Mouse (Mus musculus): ENCODE measurements at regions not wholly inside any gene's neighbourhood (a gene's known extent, or its start where the extent isn't known, plus 50 kb on each side); places are given as distances from the start of the nearest gene placed in this dataset.

GRCm38 (mm10) chr13:101371906-101372305 is 396.1 kb downstream of the Pik3r1 start:
- Histone ChIP-seq H3K36me3 (ENCODE audit: control insufficient read depth, insufficient read depth, low read length) (no peaks in the 10 kb centered on the region), H3K4me1 (ENCODE audit: control insufficient read depth, insufficient read depth, low read length) (no peaks in the 10 kb centered on the region), H3K9me3 (ENCODE audit: control insufficient read depth, low read length) (no peaks in the 10 kb centered on the region), H3K4me2 (ENCODE audit: low read depth, low read length) (no peak overlapping the region), H3K4me3 (ENCODE audit: low read depth, low read length) (no peak overlapping the region), H3K27me3 (replicated peaks; ENCODE audit: control insufficient read depth, insufficient read depth, low read length) (no peaks in the 10 kb centered on the region), H3K27ac (replicated peaks; ENCODE audit: low read depth, low read length) (no peak overlapping the region), H3K9ac (ENCODE audit: low read depth, low read length) (no peak overlapping the region)
- ATAC-seq (ENCODE audit: low read depth) (no peak), DNase-seq (ENCODE audit: low spot score) (peak; percentile 40)
- whole genome bisulfite sequencing: 66% methylated on average over 1 of the region's 1 CpGs

- Histone ChIP-seq H3K4me2 (ENCODE audit: low read depth, low read length) (no peak overlapping the region), H3K9ac (ENCODE audit: low read depth, low read length) (no peak overlapping the region), H3K9me3 (ENCODE audit: control insufficient read depth, low read length) (no peaks in the 10 kb centered on the region), H3K4me3 (ENCODE audit: low read depth, low read length) (no peak overlapping the region), H3K36me3 (ENCODE audit: control insufficient read depth, insufficient read depth, low read length) (no peaks in the 10 kb centered on the region), H3K4me1 (ENCODE audit: control insufficient read depth, insufficient read depth, low read length) (no peaks in the 10 kb centered on the region), H3K27ac (replicated peaks; ENCODE audit: low read depth, low read length) (no peak overlapping the region), H3K27me3 (replicated peaks; ENCODE audit: control insufficient read depth, insufficient read depth, low read length) (no peaks in the 10 kb centered on the region)
- ATAC-seq (ENCODE audit: low read depth): no peak
- WGBS: 80% methylated on average over 5 of the region's 5 CpGs
- no peak for DNase-seq (ENCODE audit: low spot score)
Observed at GRCm38 (mm10) chr13:101368170-101368569, 399.8 kb downstream of the Pik3r1 start.

- no peaks in the 10 kb centered on the region for H3K27me3 ChIP-seq (replicated peaks; ENCODE audit: control insufficient read depth, insufficient read depth, low read length)
- WGBS: 96% methylated on average over 3 of the region's 3 CpGs
- ATAC-seq (ENCODE audit: low read depth): no peak
Observed at GRCm38 (mm10) chr13:101355363-101355762, 412.7 kb downstream of the Pik3r1 start.

GRCm38 (mm10) chr13:101351123-101351522 is 416.9 kb downstream of the Pik3r1 start:
- H3K27ac ChIP-seq (replicated peaks; ENCODE audit: low read depth, low read length): no peak overlapping the region
- no peak overlapping the region for H3K9ac ChIP-seq (ENCODE audit: low read depth, low read length)
- WGBS: 76% methylated on average over 4 of the region's 4 CpGs
- H3K4me3 ChIP-seq (ENCODE audit: low read depth, low read length): no peak overlapping the region
- no peak overlapping the region for H3K4me2 ChIP-seq (ENCODE audit: low read depth, low read length)
- ATAC-seq (ENCODE audit: low read depth) (no peak), DNase-seq (ENCODE audit: low spot score) (no peak)
- no peaks in the 10 kb centered on the region for H3K36me3 ChIP-seq (ENCODE audit: control insufficient read depth, insufficient read depth, low read length)
- H3K27me3 ChIP-seq (replicated peaks; ENCODE audit: control insufficient read depth, insufficient read depth, low read length): no peaks in the 10 kb centered on the region
- H3K9me3 ChIP-seq (ENCODE audit: control insufficient read depth, low read length): no peaks in the 10 kb centered on the region
- H3K4me1 ChIP-seq (ENCODE audit: control insufficient read depth, insufficient read depth, low read length): no peaks in the 10 kb centered on the region

More at GRCm38 (mm10) chr13:101355363-101355762, 412.7 kb downstream of the Pik3r1 start:
- no peaks in the 10 kb centered on the region for H3K9me3 ChIP-seq (ENCODE audit: control insufficient read depth, low read length)
- H3K4me2 ChIP-seq (ENCODE audit: low read depth, low read length): no peak overlapping the region
- H3K4me1 ChIP-seq (ENCODE audit: control insufficient read depth, insufficient read depth, low read length): no peaks in the 10 kb centered on the region
- H3K27ac ChIP-seq (replicated peaks; ENCODE audit: low read depth, low read length): no peak overlapping the region
- no peak for DNase-seq (ENCODE audit: low spot score)
- no peak overlapping the region for H3K4me3 ChIP-seq (ENCODE audit: low read depth, low read length)
- no peak overlapping the region for H3K9ac ChIP-seq (ENCODE audit: low read depth, low read length)
- H3K36me3 ChIP-seq (ENCODE audit: control insufficient read depth, insufficient read depth, low read length): no peaks in the 10 kb centered on the region

GRCm38 (mm10) chr13:101349354-101349753 is 418.7 kb downstream of the Pik3r1 start:
- DNase-seq (ENCODE audit: low spot score): no peak
- Histone ChIP-seq H3K4me2 (ENCODE audit: low read depth, low read length) (no peak overlapping the region), H3K27ac (replicated peaks; ENCODE audit: low read depth, low read length) (no peak overlapping the region), H3K9ac (ENCODE audit: low read depth, low read length) (no peak overlapping the region), H3K9me3 (ENCODE audit: control insufficient read depth, low read length) (no peaks in the 10 kb centered on the region), H3K27me3 (replicated peaks; ENCODE audit: control insufficient read depth, insufficient read depth, low read length) (no peaks in the 10 kb centered on the region), H3K4me3 (ENCODE audit: low read depth, low read length) (no peak overlapping the region), H3K36me3 (ENCODE audit: control insufficient read depth, insufficient read depth, low read length) (no peaks in the 10 kb centered on the region), H3K4me1 (ENCODE audit: control insufficient read depth, insufficient read depth, low read length) (no peaks in the 10 kb centered on the region)
- WGBS: 92% methylated on average over 2 of the region's 2 CpGs
- ATAC-seq (ENCODE audit: low read depth): no peak

GRCm38 (mm10) chr13:101338280-101338872 is 429.6 kb downstream of the Pik3r1 start:
- Histone ChIP-seq H3K9me3 (ENCODE audit: control insufficient read depth, low read length) (no peaks in the 10 kb centered on the region), H3K27me3 (replicated peaks; ENCODE audit: control insufficient read depth, insufficient read depth, low read length) (no peaks in the 10 kb centered on the region), H3K27ac (replicated peaks; ENCODE audit: low read depth, low read length) (no peak overlapping the region), H3K36me3 (ENCODE audit: control insufficient read depth, insufficient read depth, low read length) (no peaks in the 10 kb centered on the region), H3K4me3 (ENCODE audit: low read depth, low read length) (no peak overlapping the region), H3K9ac (ENCODE audit: low read depth, low read length) (no peak overlapping the region), H3K4me2 (ENCODE audit: low read depth, low read length) (no peak overlapping the region), H3K4me1 (ENCODE audit: control insufficient read depth, insufficient read depth, low read length) (no peaks in the 10 kb centered on the region)
- peak; percentile 59 for DNase-seq (ENCODE audit: low spot score)
- WGBS: 81% methylated on average over 3 of the region's 3 CpGs
- no peak for ATAC-seq (ENCODE audit: low read depth)

- Histone ChIP-seq H3K36me3 (ENCODE audit: control insufficient read depth, insufficient read depth, low read length) (no peaks in the 10 kb centered on the region), H3K4me2 (ENCODE audit: low read depth, low read length) (no peak overlapping the region), H3K27ac (replicated peaks; ENCODE audit: low read depth, low read length) (no peak overlapping the region), H3K27me3 (replicated peaks; ENCODE audit: control insufficient read depth, insufficient read depth, low read length) (no peaks in the 10 kb centered on the region), H3K4me1 (ENCODE audit: control insufficient read depth, insufficient read depth, low read length) (peaks cover 5% of the 10 kb centered on the region; the same call in 1 of the 2 replicates), H3K9ac (ENCODE audit: low read depth, low read length) (no peak overlapping the region), H3K4me3 (ENCODE audit: low read depth, low read length) (no peak overlapping the region), H3K9me3 (ENCODE audit: control insufficient read depth, low read length) (no peaks in the 10 kb centered on the region)
- ATAC-seq (ENCODE audit: low read depth): no peak
- DNase-seq (ENCODE audit: low spot score): no peak
- WGBS: 82% methylated on average over 4 of the region's 4 CpGs
Observed at GRCm38 (mm10) chr13:101318621-101319020, 449.4 kb downstream of the Pik3r1 start.

- WGBS: 34% methylated on average over 4 of the region's 4 CpGs
- Histone ChIP-seq H3K4me1 (ENCODE audit: control insufficient read depth, insufficient read depth, low read length) (peaks cover 6% of the 10 kb centered on the region), H3K27me3 (replicated peaks; ENCODE audit: control insufficient read depth, insufficient read depth, low read length) (no peaks in the 10 kb centered on the region), H3K4me2 (ENCODE audit: low read depth, low read length) (no peak overlapping the region), H3K27ac (replicated peaks; ENCODE audit: low read depth, low read length) (no peak overlapping the region), H3K9me3 (ENCODE audit: control insufficient read depth, low read length) (no peaks in the 10 kb centered on the region), H3K9ac (ENCODE audit: low read depth, low read length) (no peak overlapping the region), H3K4me3 (ENCODE audit: low read depth, low read length) (no peak overlapping the region), H3K36me3 (ENCODE audit: control insufficient read depth, insufficient read depth, low read length) (no peaks in the 10 kb centered on the region)
- peak; percentile 47; the same call in 1 of the 2 replicates for ATAC-seq (ENCODE audit: low read depth)
- DNase-seq (ENCODE audit: low spot score): no peak
Observed at GRCm38 (mm10) chr13:101316336-101316735, 451.7 kb downstream of the Pik3r1 start.

GRCm38 (mm10) chr13:101314040-101314439 is 454.0 kb downstream of the Pik3r1 start:
- H3K4me2 ChIP-seq (ENCODE audit: low read depth, low read length): no peak overlapping the region
- no peaks in the 10 kb centered on the region for H3K27me3 ChIP-seq (replicated peaks; ENCODE audit: control insufficient read depth, insufficient read depth, low read length)
- no peaks in the 10 kb centered on the region for H3K36me3 ChIP-seq (ENCODE audit: control insufficient read depth, insufficient read depth, low read length)
- no peaks in the 10 kb centered on the region for H3K9me3 ChIP-seq (ENCODE audit: control insufficient read depth, low read length)
- H3K27ac ChIP-seq (replicated peaks; ENCODE audit: low read depth, low read length): no peak overlapping the region
- no peak overlapping the region for H3K9ac ChIP-seq (ENCODE audit: low read depth, low read length)
- DNase-seq (ENCODE audit: low spot score): no peak
- no peak for ATAC-seq (ENCODE audit: low read depth)
- H3K4me1 ChIP-seq (ENCODE audit: control insufficient read depth, insufficient read depth, low read length): peaks cover 11% of the 10 kb centered on the region
- H3K4me3 ChIP-seq (ENCODE audit: low read depth, low read length): no peak overlapping the region
